Mouse (Mus musculus) frontal cortex, adult 2 months (tissue): ENCODE data around the gene Lingo2. TPM values are rescaled to one million over a fixed set of nuclear protein-coding genes. Genes with fewer than 3 reads are reported as not detected.
A peak's percentile ranks its signal among the peaks of the same experiment; 100 is the strongest.

Experiments used
- DNase-seq, 2 experiments: peaks; one replicate each; pipeline ENCODE4 v3.0.0; 2022; ENCODE audit warnings: low spot score in 1 of 2; ENCODE audit errors: extremely low spot score in 1 of 2
- polyA plus RNA-seq: library from polyadenylated mRNA; depleted of rRNA; stranded (reverse); fragments of >200 nt; gene quantifications from 2 replicates; pipeline ENCODE4 v1.2.3, GENCODE M21; 2012

The Lingo2 gene
- polyA plus RNA-seq, 1 experiment = 12.6 TPM

GRCm38 (mm10) chr4:36566544-36566943 is 385.0 kb downstream of the Lingo2 start:
- no peak for DNase-seq

GRCm38 (mm10) chr4:36560997-36561396 is 390.6 kb downstream of the Lingo2 start:
- DNase-seq = no peak

GRCm38 (mm10) chr4:36540664-36541360 is 410.7 kb downstream of the Lingo2 start:
- DNase-seq = no peak

GRCm38 (mm10) chr4:36533895-36534294 is 417.7 kb downstream of the Lingo2 start:
- no peak for DNase-seq

- DNase-seq = no peak
Measured at GRCm38 (mm10) chr4:36490255-36490654, 461.3 kb downstream of the Lingo2 start.

- no peak for DNase-seq
Measured at GRCm38 (mm10) chr4:36435211-36435610, 516.3 kb downstream of the Lingo2 start.

- no peak for DNase-seq
Measured at GRCm38 (mm10) chr4:36426192-36426591, 525.4 kb downstream of the Lingo2 start.

- DNase-seq = no peak
Measured at GRCm38 (mm10) chr4:36407350-36407749, 544.2 kb downstream of the Lingo2 start.

- no peak for DNase-seq
Measured at GRCm38 (mm10) chr4:36368925-36369324, 582.6 kb downstream of the Lingo2 start.

- no peak for DNase-seq
Measured at GRCm38 (mm10) chr4:36354401-36354800, 597.1 kb downstream of the Lingo2 start.

- no peak for DNase-seq
Measured at GRCm38 (mm10) chr4:36331741-36332140, 619.8 kb downstream of the Lingo2 start.

- peak in 1 of 2 experiments; percentile 6 for DNase-seq
Measured at GRCm38 (mm10) chr4:36325603-36326002, 625.9 kb downstream of the Lingo2 start.

- DNase-seq = no peak
Measured at GRCm38 (mm10) chr4:36313067-36313466, 638.5 kb downstream of the Lingo2 start.

- DNase-seq = peak in 1 of 2 experiments; percentile 29
Measured at GRCm38 (mm10) chr4:36311431-36311830, 640.1 kb downstream of the Lingo2 start.

GRCm38 (mm10) chr4:36305228-36305627 is 646.3 kb downstream of the Lingo2 start:
- no peak for DNase-seq

GRCm38 (mm10) chr4:36289701-36290053 is 661.9 kb downstream of the Lingo2 start:
- DNase-seq = no peak

GRCm38 (mm10) chr4:36288813-36289700 is 662.5 kb downstream of the Lingo2 start:
- peak; percentile 35 to 81 for DNase-seq

- peak in 1 of 2 experiments; percentile 26 for DNase-seq
Measured at GRCm38 (mm10) chr4:36262436-36263169, 688.9 kb downstream of the Lingo2 start.

- DNase-seq = peak; percentile 21 to 67
Measured at GRCm38 (mm10) chr4:36186231-36186922, 765.2 kb downstream of the Lingo2 start.

GRCm38 (mm10) chr4:36183643-36184042 is 767.9 kb downstream of the Lingo2 start:
- DNase-seq = peak; percentile 24 to 73
